Mouse (Mus musculus) mesoderm, embryonic 11.5 days (tissue): ENCODE measurements around the gene Crip2.
A peak's percentile ranks its signal among the peaks of the same experiment; 100 is the strongest.

Experiments used
- DNase-seq: peaks from one replicate; pipeline ENCODE4 v3.0.0-alpha.2; 2012; ENCODE audit warnings: low read depth, low spot score

The Crip2 gene

DNA sequence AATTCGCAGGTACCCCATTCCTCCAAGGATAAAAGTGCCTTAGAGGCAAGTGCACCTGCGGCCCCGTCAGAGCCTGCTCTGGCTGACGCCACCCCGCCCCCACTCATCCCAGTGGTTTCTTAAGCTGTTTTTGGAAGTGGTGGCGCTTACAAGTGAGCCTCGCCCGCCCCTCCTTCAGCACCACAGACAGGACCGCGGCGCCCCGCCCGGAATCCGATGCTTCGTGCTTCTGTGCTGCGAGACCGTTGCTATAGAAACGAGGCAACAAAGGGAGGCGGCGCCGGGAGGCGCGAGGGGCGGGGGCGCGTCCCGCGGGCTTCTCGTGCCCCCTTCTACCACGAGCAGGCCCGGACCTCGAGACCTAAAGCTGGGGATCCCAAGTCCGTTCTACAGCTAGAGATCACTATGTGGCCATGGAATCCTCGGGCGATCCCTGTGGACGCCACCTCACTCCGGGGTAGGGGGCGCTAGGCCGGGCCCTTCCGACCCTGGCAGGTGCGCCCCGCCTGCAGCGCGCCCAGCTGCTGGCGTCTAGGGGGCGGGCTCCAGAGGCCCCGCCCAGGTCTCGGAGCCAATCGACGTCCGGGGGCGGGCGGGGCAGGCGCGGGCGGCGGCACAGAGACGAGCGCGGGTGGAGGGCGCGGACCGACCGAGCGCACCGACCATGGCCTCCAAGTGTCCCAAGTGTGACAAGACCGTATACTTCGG lies at the start of gene Crip2:
Gene Crip2 (plus strand): TSS at position 329 of the 708 bp plus-strand sequence.
- DNase-seq, result peak; percentile 94

DNA sequence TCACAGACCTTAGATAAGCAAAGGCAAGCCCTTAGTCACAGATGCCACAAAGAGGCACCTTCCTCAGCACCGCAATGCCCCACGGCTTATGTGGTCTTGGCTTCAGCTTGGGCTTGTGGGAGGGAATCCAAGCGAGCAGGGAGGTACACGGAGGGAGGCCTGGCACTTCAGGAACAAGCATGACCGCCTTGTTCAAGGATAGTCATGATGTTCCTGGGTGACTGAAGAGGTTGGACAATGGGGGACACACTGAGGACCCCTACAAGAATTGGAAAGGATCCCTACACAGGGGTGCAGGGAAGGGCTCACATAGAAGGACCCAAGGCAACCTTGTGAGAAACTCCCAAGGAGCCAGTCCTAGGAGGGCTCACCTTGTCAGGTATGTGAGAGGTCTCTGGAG lies 43.0 kb upstream of the Crip2 start:
- DNase-seq, result no peak

DNA sequence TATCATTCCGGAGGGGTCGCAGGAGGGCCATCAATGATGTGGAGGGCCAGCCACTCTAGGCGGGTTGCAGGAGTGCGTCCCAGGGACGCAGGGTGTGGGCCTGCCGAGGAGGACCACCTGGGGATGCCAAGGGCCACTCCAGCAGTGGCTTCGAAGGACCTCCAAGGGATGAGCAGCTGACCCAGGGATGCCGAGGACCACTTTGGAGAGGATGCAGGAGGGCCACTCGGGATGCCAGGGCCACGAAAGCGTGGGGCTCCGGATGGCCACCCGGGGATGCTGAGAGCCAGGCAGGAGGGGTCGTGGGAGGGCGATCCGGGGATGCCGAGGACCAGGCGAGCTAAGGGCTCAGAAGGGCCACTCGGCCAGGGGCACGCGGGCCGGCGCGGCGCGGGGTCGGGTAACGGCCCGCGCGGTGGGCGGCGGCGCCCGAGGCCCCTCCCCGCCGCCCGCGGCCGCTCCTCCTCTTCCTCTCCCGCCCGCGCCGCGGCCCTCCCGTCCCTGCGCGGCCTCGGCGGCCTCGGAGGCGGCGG lies 42.2 kb upstream of the Crip2 start, which contains the start of gene Mta1:
Gene Mta1 (plus strand): TSS at position 530 of the 533 bp plus-strand sequence.
- DNase-seq, result peak; percentile 47

DNA sequence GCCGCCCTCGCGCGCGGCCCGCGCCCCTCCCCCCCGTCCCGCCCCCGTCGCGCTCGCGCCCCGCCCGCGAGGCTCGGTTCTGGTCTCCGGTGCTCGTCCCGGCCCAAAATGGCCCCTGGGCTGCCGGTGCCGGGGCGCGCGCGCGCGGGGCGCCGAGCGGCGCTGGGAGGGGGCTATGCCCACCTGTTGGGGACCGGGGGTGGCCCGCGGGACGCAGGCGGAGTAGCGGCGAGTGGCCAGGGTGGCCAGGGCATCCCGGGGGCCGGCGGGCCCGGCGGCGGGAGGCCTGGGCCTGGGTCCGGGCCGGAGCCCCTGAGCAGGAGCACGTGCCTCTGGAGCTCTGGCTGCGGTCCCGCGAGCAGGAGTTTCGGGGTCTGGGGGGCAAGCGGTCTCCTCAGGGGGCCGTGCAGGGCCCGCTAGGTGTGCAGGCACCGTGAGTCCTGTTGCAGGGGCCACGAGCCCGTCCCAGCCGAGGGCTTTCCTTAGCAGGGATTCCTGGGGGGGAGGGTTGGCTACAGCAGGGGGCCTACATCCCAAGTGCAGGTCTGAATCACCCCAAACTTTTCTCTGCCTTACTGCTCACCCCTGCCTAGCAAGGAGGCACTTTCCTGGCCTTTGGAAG lies 41.4 kb upstream of the Crip2 start:
- no peak for DNase-seq

DNA sequence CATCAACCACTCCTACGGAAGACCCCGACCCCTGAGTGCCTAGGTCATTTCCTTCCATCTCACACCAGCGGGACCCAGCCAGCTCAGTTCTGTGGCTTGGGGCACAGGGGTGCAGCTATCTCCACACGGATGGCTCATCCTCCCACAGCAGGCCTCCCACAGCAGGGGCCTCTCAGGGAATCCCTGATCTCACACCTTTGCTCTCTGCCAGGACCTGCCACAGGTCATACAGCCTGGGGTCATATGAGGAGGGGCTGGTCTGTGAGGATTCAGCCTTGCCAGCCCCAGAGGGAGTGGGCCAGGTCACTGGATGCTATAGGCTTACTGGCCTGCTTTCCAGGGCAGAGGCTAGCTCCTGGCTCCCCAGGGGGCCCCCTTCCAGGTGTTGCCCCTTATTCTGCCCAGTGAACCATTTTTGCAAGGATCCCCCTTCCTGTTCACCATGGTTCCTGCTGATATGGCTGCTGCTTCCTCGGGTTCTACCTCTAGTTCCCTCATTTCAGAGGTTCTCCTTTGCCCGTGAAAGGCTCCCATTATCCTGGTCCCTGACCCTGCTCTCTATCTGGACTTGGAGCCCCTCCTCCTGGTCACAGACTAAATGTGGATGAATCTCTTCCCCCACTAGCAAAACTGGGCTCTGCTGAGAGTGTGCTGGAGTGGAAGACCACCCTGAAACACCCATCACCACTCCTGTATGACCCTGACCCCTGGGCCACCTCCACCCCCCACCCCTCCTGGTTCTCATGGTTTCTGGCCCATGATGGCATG lies 40.4 kb upstream of the Crip2 start:
- no peak for DNase-seq

DNA sequence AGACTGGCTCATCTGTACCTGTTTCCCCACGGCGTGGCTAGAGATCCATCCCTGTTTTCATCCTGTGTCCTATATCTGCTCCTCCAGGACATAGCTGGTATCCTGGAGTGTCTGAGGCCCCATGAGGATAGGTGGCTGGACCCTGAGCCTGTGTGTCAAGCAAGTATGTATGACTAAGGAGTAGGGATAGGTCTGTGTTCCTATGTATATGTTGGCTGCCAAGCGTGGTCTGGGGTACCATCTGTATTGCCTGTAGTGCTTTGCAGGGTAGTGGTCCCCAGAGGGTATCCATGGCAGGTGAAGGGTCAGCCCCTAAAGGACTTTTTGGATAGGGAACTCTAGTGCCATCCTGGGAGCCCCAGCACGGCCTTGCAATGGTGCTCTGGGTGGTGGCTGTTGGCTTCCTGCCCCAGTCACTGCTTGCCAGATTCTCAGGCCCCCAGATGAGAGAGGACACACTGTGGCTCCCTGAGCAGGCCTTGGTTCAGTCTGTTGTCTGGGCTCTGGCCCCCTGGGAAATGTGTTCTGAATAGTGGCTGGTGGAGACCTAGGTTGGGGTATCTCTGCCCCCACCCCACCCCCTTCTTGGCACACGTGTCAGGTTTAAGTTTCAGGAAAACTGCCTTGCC lies 39.5 kb upstream of the Crip2 start:
- no peak for DNase-seq

DNA sequence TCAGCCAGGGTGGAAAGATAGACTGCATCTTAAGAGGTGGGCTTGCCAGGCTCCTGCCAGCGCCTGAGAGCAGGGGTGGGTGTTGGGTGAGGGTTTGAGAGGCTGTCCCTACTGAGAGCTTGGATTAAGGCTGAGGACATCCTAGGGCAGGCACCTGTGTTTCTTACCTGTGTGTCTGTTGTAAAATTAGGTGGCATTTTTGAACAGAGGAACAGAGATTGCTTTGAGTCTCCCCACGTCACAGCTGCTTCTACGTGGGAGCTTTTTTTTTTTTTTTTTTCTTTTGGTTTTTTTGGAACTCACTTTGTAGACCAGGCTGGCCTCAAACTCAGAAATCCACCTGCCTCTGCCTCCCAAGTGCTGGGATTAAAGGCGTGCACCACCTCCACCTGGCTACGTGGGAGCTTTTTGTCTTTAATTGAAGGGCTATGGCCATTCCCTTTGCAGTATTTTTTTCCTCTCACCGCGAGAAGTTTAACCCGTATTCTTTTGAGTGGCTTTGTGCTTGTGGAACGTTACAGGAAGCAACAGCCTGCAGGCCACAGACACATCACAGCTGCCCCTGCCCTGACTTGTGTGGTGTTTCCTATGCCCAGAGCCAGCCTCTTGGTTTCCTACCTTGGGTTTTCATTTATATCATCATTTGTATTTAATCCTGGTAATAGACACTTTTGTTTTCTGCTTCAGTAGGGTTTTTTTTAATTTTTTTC lies 38.6 kb upstream of the Crip2 start:
- no peak for DNase-seq

DNA sequence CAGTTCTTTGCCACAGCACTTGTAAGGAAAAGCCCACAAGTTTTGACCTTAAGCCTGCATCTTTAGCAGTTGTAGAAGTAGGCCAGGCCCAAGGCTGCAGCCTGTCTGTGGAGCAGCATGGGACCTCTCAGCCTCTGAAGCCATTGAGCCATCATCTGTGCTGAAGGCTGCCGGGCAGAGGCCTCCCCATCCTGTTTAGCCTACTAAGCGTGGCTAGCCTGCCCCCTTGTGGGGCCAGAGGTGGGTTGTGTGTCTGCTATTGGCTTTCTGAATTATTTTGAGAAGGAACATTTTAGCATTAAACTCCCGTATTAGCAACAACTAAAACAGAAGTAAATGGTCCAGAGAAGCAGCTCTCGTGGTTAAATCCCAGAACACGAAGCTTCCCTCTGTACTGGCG lies 37.6 kb upstream of the Crip2 start:
- peak; percentile 35 for DNase-seq

DNA sequence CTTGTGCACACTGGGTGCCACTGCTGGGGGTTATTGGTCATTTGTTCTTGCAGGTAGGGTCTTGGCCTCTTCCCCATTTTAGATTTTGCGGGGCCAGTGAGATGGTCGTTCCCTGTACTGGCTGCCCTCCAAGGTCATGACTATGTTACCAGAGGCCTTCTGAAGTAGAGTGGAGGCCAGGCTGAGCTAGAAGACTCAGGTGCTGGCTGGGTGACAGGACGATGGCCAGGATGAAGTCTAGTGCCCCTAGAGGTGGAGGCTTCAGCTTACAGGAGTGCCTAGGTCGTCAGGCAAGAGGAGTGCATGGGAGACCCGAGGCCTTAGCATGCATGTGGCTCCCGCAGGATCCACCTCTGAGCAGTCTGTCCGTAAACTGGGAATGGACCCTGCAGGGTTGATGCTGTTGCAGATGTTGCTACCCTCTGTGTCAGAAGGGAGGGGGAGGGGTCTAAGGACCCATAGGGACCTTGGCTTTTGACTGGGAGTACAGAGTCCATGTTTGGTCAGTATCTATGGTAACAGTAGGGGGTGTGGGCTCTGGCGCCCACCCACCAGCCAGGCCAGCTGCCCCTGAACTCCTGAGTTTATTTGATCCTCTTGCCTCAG lies 36.1 kb upstream of the Crip2 start:
- DNase-seq, result no peak

DNA sequence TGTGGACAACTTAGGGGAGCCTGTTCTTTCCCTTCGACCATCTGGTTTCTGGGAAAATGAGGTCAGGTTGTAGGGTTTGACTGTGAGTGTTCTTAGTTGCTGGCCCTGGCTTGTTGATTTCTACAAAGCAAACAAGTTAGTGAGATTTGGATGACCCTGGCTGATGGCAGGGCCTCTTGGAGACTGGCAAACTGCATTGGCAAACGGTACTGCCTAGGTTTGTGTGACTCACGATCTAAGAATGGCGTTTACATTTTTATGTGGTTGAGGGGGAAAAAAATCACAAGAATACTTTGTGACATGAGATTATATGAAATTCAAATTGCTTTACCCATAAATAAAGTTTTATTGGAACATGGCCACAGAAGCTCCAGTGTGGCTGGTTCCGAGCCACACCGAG lies 33.6 kb upstream of the Crip2 start:
- DNase-seq, result no peak

DNA sequence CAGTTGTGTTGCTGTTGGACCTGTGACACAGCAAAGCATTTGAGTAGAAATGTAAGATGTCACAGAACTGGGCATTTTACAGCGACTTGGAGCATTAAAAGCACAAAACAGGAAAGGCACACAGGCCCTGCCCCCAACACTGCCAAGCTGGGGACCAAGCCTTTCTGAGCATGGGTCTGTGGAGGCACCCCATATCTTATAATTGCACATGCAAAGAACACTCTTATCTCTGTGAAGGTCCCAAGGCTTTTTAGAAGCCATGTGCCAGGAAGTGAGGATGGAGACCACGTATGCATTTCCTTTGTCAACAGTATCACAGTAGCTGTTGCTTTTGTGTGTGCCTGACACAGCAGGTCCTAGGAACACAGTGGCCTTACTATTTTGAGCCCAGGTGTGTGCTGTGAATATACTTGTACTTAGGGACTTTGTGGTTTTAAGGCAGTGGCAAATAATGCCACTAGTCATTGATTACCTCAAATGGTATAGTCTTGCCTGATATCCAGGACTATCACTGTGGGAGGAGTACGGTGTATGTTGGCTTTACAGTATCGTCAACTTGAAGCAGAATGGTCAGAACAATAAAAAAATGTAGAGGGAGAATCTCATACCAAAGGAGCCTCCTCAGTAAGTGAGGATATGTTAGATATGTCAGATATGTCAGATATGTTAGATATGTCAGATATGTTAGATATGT lies 32.5 kb upstream of the Crip2 start:
- no peak for DNase-seq

DNA sequence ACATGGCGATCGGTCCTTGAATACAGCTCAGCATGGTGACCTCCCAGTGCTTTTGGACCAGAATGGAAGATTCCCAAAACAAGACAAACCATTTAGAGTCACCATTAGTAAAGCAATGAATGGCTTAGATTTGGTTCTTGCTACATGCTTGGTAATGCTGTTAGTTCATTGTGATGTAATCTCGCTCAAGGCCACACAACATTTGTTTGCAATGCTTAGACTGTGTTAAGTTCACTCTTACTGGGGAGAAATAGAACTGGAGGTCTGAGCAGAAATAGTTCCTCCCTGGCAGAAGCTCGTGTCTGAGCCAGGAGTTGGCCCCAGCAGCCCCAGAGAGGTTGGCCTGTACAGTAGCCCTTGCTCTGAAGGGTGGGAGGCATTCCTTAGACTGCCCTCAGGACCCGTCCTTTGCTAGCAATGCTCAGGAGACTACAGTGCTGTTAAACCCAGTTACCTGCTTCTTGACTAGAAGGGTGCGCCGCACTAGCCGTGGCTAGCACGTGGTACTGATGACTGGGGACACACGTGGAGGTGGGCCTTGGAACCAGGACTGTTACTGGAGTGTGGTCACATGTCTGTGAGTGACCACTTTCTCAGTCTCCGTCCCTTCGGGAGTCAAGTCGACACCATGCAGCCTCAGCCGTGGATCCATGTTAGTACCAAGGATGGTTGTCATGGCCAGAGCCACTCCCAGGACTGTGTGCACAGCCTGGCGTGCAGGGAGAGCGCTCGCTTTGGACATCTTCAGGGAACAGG lies 31.3 kb upstream of the Crip2 start:
- no peak for DNase-seq

DNA sequence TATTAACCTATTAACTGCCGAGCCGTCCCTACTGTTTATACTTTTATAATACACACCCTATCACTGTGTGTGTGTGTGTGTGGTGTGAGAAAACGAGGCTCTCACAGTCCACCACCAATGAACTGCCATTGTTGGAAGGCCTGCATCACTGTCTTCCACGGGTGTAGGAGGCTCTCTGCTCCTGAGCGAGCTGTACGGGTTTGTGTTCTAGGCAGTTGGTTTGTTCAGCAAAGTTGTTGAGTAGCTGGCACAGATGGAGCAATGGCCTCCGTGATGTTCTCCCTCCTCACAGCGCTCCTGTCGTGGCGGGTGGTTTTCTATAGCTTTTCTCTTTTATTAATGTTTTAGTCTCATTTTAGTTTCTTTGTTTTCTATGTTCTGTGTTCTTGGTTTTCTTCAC lies 30.2 kb upstream of the Crip2 start:
- DNase-seq, result no peak

DNA sequence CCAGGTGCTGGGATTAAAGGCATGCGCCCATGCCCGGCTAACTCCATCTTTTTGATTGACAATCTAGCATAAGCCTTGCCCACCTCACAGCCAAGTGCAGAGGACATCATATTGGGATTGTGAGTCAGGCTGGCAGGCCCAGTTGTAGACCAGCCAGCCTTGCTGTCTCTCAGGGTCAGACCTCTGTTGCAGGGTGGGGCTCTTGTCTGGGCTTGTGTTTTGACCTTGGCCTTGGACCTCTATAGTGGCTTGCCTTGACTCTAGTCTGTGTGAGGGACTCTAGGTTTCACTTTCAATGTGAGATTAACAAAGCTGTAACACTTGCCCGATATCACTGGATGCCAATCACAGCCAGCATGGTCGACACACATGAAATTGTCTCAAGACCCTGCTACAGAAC lies 25.9 kb upstream of the Crip2 start:
- DNase-seq, result no peak

DNA sequence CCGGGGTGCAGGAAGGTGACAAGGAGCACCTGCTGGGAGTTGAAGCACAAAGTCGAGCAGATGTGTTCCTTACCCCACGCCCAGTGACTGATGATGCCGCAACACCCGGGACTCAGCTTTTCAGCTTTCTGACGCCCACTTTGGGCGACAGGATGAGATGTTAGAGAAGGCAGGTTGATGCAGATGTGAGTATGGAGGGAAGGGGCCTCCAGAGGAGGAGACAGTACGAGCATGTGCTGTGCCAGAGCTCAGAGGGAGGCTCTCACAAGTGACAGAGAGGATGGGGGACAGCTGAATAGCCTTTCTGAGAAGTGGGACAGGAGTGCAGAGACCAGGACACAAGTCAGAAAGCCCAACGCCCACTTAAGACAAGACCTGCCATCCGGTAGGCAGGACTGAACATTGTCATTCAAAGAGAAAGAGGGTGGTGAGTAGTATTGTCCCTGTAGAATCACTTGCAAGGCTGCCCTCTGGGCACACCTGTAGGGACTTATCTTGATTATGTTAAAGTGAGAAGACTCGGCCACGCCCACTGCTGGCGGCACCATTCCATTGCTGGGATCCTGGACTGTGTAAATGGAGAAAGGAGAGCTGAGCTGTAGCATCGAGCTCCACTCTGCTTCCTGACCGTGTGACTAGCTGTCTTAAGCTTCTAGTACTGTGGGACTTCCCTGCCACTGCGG lies 25.0 kb upstream of the Crip2 start:
- DNase-seq, result no peak

DNA sequence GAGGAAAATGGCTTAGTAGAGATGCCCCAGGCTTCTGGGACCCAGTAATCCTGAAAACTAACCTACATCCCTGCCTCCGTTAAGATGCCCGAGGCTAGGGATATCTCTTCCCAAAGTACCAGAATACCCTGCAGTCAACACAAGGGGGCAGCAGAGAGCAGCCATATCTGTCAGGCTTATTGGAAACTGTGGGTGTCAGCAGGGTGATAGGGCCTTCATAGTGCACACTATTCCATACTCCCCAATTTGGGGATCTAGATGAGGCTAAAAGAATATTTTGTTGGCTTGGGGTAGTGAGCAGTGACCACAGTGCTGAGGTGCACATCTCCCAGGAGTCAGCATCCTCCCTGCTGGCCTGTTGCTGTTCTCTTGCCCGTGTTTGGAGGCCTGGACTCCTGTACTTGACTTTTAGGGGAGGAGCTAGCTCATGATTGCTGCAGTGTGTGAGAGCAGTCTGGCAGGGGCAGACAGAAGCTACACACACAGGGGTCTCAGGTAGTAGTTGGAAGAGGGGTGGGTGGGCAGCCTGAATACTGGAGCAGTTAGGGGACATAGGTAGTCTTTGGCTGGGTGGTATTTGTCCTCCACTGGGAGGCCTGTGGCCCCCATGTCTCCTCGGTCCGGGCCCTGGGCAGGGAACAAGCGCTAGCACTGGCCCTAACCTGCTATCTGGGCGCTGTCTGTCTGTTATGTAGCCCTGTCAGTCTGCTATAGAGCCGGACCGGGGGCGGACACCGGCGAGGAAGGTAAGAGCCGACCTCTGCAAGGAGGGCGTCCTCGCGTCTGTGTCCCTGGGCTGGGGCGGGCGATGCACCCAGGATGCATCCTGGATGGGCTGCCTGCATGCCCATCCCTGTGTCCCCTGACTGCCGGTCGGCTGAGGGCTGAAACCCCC lies 20.3 kb upstream of the Crip2 start:
- DNase-seq, result peak; percentile 81

DNA sequence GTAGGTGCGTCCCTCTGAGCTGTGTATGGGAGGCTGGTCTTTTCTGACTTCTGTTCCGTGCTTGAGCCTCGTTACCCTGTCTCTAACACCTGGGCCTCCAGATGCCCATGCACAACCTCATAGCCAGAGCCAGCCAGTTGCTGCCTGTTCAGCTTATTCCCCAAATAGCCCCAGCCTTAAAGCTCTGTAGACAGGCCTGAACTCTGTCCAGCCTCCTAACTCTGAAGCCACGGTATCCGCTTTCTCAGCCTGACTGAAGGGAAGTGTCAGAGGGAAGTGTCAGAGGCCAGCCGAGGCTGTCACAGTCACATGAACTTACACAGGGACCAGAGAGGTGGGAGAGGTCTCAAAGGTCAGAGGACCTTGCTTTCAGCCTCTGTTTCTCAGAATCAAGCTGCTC lies 15.3 kb upstream of the Crip2 start:
- DNase-seq, result no peak

DNA sequence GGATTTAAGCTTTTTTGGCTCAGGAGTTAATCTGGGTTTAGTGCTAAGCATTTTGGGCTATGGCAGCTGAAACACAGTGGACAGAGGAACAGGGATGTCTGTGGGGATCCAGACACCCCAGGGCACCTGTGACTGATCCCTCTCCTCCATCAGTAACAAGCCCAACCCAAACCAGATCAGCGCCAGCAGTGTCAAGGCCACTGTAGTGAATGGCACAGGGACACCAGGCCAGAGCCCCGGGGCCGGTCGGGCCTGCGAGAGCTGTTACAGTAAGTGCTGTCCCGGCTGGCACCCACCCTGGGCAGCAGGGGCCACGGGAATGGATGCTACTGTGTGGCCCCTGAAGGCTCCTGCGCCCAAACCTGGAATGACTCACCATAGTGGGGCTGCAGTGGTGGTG lies 9.3 kb upstream of the Crip2 start:
- DNase-seq, result no peak
